Mouse (Mus musculus) gastrocnemius, postnatal 36 days (tissue): Measurements from ENCODE around the gene Fbrsl1. TPM values are rescaled to one million over a fixed set of nuclear protein-coding genes. Genes with fewer than 3 reads are reported as not detected.

Experiments
- DNase-seq, 2 experiments: peaks; one replicate each; pipeline ENCODE4 v3.0.0; 2022
- intact Hi-C: fragments of 180-260 bp; cut with DNase I; formaldehyde crosslinking; loops from one replicate; pipeline ENCODE4 v1.15.1; 2025
- long read RNA-seq, 2 experiments: library from polyadenylated mRNA; stranded (forward); transcript quantifications; one replicate each; pipeline ENCODE4 v2.0.0; 2021
- total RNA-seq, 2 experiments: library from RNA; stranded (reverse); gene quantifications; 2 replicates each; pipeline ENCODE4 v1.2.3; 2021

Gene Fbrsl1
- 10 to 100 TPM; 30.4 to 32.9 TPM for total RNA-seq
- long read RNA-seq, experiment 1, partial matches to known transcripts, result 1 of 6 reads
- long read RNA-seq, experiment 1, other reads (novel, unspliced or antisense), result 1 of 6 reads
- long read RNA-seq, experiment 2, partial matches to known transcripts, result 2 of 6 reads
- long read RNA-seq, experiment 2, other reads (novel, unspliced or antisense), result 3 of 6 reads

DNA sequence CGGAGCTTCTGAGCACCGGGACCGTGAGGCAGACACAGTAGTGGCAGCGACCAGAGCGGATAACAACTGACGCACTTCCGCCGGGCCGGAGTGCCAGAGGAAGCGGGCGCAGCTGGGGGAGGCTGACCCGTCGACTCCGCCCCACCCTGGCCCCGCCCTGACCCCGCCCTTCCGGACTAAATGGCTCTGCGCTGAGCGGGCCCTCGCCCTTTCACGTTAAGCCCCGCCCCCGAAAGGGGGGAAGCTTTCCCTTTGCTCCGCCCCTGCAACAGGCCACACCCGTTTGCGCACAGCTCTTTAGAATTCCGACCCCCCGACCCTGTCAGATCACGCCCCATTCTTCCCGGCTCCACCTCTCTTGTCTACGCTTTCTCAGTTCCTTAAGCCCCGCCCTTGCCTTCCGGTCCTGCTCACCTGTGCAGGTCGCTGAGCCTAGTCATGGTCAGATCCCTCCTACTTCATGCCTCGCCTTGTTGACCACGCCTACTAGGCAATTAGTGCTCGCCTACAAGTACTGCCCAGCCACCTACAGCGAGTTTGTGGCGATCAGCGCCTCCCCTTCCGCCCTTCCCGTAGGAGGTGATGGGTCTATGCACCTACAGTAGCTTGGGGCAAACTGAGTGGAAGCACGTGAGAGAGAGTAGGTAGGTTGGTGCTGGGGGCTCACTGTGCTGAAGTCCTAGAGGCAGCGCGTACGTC lies at the start of gene Fbrsl1:
Gene Fbrsl1, minus strand, starts transcription at position 68 of the 699 bp plus-strand sequence.
- intact Hi-C loops, result no loop called here
- DNase-seq, result peak; percentile 91 to 94

DNA sequence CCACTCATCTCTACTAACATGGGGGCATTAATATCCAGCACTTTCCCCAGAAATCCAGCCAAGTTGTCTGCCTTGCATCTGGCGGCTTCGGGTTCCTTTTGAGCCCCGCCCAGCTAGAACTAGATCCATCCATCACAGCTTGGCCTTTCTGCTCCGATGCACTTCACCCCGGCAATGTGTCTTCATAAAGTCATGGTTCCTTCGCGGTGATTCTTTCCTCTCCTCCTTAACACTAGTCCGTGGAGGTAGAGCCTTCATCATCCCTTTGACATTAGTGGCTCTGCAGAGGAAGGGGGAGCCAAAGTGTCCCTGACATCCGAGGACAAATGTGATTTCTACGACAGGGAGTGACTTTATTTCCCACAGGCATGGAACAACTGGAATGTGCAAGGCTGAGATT lies 49.8 kb upstream of the Fbrsl1 start:
- intact Hi-C loops, result no loop called here
- no peak for DNase-seq

DNA sequence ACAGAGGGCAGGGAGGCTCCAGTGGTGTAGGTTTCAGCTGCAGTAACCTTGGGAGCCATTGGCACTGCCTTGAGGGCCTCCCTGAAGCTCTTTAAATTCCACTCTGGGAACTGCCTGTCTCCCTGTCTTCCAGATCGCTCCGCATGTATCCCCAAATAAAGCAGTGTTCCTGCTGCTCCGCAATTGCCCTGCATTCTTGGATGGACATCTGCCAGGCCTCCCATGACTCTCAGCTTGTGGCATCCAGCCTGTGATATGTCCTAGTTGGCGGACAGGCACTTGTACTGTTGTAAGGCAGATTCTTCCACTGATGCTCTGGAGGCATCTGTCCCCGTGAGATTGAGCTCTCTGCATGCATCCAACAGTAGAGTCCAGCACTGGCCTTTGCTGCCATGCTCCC lies 49.3 kb upstream of the Fbrsl1 start:
- peak in 1 of 2 experiments; percentile 19 for DNase-seq
- intact Hi-C loops, result no loop called here

DNA sequence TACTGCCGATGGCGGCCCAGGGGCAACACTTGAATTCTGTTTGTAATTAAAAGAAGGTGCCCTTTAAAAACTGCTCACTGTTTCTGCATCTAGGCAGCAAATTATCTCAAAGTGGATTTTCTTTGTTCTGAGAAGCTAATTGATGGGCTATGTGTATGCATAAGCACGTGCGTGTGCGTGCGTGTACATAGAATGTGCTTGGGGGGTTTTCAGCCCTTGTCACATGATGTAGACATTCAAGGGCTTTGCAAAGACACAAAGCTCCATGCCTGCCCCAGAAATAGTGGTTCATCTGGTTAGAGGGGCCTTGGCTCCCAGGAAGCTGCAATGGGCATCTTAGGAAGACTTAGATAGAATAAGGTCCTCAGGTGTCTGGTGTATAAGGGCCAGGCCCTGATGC lies 46.7 kb upstream of the Fbrsl1 start:
- DNase-seq, result no peak
- intact Hi-C loops, result no loop called here

DNA sequence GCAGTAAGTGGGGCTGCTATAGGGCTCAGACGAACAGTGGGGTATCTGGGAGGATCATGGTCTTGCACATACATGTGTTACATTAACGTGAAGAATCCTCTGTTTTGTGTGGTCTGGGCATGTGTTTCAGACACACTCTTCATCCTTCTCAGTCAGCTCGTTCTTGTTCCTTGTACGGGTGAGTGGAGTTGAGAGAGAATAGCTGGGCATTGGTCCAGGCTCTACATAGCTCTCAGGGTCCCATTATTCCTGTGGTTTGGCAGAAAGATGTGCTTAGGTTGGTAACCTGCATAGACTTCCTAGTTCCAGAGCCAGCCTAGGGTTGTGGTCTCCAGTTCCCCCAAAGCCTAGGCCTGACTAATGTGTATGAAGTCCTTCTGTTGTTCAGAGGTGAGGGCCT lies 46.1 kb upstream of the Fbrsl1 start:
- no peak for DNase-seq
- intact Hi-C loops, result loop anchor here (1.0 kb wide), 1 partner anchor 142 kb away; no protein-coding TSS in a partner anchor

DNA sequence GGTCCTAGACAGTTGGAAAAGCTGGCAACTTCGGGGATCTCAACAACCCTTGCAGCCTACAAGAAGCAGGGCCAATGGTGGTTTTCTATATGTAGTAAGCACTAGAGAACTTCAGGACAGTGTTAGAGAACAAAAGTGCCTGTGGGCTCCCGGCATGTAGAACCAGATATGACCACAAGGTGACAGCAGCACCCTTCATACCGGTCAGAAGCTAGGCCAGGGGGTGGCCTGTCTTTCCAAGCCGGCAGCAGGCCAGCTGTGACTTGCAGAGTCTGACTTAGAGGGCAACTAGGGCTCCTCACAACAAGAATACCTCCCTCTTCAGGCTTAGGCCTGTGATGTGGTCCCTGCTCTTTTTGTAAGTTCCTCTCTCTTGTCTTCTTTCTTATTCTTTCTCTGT lies 45.5 kb upstream of the Fbrsl1 start:
- DNase-seq, result peak; percentile 51 to 57

DNA sequence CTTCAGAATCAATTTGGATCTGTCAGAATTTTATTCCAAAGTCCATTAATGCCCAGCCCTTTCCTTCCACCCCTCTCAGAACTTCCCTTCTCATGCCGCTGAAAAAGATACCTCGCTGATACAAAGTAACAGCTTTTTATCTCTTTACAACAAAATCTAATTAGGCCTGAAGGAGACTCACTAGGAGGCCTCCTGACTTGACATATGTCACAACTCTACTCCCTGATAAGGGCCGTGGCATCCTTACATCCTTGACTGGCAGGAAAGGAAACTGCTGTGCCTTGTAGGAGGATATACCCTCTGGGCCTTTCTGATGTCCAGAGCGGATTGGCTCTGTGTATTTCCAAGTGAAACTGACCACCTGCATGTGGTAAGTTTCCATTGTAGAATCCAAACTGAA lies 41.3 kb upstream of the Fbrsl1 start:
- intact Hi-C loops, result no loop called here

More for the DNA sequence above, 45.5 kb upstream of the Fbrsl1 start:
- intact Hi-C loops, result loop anchor here (1.0 kb wide), 1 partner anchor 143 kb away; no protein-coding TSS in a partner anchor

DNA sequence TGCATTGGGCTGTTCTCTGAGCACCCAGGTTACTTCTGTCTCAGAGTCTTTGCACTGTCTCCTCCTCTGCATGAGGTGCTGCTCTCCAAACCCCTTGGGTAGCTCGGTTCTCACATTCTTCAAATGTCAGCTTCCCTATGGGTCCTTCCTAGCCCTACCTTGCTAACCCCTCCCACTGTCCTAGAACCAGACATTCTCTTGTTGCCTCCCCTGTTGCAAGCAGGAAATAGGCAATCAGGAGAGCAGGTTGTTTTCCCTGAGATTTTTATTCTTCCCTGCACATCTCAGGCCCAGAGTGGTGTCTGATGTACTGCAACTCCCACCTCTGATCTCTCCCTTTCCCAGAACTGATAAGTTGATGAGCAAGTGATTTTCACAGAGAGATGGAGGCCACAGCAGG lies 39.6 kb upstream of the Fbrsl1 start:
- intact Hi-C loops, result no loop called here
- DNase-seq, result no peak

More for the DNA sequence above, 41.3 kb upstream of the Fbrsl1 start:
- DNase-seq, result no peak

DNA sequence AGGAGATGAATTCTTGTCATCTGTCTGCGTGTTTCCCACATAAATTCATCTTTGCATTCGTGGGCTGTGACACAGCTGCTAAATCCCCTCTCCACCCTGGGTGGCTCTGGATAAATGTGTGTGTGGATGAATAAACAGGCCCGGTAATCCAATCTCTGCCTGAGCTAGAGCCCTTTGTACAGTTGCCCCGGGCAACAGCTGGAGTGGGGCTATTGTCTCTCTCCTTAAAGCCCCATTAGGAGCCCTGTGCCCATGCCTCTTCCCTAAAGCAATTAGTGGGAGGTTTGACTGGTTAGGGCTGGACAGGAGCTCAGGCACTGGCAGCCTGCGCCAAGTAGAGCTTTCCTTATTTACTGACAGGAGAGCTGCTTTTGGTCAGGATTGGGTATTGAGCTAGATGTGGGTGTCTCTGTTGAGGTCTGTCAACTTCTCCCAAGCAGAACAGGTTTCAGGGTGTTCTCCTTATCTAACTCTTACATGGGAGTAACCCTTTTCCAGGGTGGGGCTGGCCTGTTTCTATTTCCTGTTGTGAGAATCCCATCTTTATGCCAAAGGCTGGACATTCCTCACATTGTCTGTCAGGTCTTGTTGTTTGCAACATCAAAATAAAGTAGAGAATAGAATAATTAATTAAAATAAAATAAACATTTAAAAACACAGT lies 38.5 kb upstream of the Fbrsl1 start:
- intact Hi-C loops, result no loop called here
- no peak for DNase-seq

DNA sequence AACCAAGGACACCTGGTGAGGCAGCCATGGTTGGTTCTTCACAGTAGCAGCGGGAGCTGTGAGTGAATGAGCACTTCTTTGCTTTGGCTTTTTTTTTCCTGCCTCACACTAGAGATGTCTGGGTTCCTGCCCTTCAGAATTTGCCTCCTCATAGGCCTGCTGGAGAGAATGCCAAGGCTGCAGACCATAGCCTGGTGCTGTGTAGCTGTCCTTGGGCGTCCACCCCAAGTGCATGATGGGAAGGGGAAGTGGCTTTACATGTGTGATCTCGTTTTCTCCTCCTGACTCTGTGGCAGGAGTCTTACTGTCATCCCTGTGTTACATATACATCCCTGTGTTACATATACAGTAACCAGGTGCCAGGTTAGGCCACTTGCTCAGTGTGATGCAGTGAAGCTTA lies 36.4 kb upstream of the Fbrsl1 start:
- no peak for DNase-seq
- intact Hi-C loops, result no loop called here

DNA sequence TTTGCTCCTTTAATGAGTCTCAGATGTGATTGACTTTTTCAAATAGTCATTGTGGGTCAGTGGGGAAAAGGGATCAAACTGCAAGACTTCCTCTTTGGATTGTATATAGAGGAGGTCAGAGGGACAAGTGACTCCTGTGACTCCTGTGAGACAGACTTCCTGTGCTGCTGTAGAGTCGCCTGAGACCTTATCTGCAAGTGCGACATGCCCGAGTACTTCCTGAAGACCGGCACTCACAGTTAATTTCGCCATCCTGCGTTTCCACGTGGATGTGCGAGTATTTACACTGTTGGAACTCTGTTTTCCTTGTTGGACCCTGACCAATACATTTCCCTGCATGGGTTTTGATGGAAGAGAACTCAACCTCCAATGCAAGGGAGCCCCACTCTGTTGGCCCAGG lies 30.9 kb upstream of the Fbrsl1 start:
- no peak for DNase-seq
- intact Hi-C loops, result no loop called here

DNA sequence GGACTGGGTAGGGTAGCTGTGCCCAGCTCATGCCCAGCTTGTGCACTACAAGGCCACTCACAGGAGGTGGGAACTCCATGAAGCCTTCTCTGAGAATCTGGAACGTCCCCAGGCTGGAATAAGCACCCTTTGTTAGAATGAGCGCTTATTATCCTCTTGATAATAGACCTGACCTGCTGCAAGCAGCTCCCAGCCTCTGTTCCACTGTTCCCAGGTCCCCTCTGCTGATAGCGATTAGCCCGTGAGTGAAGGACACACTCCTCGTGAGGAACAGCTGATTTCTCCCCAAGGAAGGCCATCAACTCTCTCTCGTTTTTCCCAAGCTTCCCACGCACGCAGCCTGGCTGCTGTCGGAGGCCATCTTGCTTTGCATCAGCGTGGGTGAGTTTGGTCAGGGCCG lies 25.9 kb upstream of the Fbrsl1 start:
- intact Hi-C loops, result no loop called here
- DNase-seq, result no peak

DNA sequence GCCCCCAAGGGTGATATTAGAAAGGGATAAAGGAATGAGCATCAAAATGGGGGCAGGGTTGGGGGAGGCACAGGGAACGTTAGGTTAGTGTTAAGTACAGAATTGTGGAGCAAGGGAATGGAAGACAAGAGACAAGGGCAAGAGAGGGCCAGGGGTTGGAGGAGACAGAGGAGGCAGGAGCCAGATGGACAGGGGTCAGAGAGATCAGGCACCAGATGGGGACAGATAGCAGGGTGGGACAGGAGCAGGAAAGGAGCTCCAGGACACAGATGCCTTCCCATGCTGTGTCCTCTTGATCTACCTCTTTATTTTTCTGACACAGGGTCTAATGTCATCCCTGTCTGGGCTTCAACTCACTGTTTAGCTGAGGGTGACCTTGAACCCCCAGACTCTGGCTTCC lies 24.5 kb upstream of the Fbrsl1 start:
- no peak for DNase-seq
- intact Hi-C loops, result no loop called here

DNA sequence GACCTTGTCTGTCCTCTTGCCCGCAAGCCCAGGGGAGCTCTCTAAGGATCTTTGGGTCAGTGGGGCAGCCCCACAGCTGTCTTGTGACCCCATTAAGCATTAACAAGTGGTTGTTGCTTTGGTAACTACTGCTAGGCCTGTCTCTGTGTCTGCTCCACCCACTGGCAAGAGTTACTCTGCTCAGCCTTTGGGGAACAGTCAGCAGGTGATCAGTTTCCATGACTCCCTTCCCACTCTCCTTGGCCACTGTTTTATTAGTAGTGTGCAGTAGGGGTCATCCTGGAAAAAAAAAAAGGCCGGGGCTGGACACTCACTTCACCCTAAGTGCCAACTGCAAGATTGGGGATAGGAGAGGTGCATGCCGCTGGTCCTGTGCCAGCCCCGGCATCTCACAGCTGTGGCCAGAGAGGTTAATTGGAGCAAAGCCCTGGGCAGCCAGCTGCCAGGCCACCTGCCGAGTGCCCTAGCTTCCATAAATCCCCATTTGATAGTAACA lies 23.7 kb upstream of the Fbrsl1 start:
- no peak for DNase-seq

DNA sequence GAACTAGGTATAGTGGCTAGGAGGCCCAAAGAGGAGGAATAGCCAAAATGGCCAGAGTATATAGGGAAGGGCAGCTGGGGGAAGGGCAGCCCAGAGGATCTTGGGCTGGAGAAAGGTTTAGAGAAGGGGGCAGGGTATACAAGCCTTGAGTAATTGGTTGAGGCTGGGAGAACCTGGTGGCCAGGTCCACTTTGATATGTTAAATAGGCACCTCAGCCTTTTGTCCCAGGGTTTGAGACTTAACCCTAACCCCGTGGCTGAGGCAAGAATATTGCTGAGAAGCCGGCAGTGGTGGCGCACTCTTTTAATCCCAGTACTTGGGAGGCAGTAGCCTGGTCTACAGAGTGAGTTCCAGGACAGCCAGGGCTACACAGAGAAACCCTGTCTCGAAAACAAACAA lies 23.0 kb upstream of the Fbrsl1 start:
- intact Hi-C loops, result no loop called here
- no peak for DNase-seq

More for the DNA sequence above, 23.7 kb upstream of the Fbrsl1 start:
- intact Hi-C loops, result no loop called here

DNA sequence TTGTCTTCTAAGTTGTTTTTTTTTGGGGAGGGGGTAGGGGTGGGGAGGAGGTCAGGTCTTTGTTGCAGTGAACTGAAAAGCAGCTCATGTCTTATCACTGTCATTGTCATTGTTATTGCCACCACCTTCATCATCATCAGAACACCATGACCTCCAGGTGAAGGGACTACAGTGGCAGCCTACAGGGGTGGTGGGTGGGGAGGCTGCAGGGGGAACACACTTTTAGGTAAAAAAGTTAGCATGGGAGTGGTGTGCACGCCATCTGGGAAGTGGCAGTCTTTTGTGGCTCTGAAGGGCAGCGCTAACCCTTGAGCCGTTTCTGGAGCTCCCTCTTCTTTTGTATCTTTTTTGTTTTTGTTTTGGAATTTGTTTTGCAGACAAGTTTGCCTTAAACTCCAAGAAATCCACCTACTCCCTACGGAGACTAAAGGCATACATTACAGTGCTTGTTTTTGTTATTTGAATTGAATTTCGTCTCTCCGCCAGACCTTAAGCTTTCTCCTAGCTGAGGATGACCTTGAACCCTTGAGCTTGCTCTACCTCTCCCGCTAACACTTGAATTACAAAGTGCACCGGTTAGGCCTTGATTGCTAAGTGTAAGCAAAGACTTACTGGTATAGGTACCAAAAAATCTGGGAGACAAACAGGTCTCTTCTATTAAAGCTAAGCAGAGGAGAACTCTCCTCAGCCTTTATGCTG lies 21.1 kb upstream of the Fbrsl1 start:
- intact Hi-C loops, result no loop called here
- DNase-seq, result no peak

DNA sequence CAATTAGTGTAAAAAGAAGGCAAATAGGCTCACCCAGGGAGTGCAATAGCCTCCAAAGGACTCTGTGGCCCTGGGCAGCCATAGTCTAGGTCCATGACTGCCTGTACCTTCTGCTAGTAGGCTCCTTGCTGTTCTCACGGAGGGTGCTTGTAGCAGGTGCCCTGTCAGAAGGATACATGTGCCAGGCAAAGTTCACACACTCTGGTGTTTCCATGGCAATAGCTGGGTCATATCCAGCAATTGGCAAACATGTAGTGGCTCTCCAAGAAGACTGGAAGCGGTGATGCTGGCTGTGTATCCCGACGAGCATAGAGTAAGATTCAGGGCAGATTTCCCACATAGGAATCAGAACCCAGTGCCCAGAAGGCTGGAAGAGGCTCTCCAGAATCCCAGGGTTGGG lies 20.0 kb upstream of the Fbrsl1 start:
- intact Hi-C loops, result no loop called here
- no peak for DNase-seq

DNA sequence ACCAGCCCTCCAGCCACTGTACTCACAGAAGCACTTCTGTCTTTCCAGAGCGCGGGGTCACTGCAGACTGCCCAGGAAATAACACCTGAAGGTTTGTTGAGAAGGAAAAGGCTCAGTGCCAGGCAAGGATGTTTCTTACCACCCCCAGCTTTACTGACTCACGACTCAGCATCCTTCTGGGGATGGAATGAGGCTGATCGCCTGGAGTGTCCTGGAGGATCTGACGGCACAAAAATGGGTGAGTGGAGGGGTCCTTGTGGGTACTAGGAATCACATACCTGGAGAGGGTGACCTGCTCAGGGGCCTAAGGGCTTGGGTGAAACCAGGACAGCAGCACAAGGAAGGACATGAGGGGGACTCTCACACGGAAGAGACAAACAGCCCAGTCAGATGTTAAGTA lies 19.4 kb upstream of the Fbrsl1 start:
- no peak for DNase-seq
- intact Hi-C loops, result no loop called here

DNA sequence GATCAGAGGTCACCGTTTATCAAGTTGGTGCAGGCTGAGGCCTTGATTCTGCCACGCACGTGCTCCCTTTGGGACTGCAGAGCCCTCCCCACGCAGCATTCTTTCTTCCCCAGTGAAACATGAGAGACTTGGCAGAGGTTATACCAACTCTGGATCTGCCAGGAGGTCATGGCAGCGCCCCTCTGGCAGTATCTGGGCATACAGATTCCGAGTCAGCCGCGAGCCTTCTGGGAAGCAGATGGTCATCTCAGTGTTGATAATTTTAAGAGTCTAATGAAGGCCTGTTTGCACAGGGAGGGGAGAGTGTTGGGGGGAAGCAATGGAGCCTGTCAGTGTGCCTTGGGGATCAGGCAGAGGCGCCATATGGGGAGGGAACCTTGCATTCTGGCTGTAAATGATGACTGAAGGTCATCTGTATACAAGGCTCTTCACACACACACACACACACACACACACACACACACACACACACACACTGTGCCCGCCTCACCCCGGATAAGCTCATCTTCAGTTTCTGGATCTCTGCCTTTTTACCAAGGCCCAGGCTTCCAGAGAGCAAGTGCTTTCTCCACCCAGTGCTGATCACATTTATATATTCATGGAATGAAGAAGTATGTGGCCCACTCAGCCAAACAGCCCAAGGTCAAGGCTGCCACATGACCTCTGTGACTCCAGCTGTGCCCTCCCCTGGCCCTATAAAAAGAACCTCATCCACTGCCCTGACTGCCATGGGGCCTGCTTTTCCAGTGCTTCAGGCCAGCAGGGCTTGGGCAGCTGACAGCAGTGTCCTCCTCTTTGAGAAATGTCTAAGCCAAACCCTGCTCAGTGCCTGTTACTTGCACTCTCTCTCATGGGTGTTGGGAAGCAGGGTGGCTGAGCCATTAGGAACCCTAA lies 18.5 kb upstream of the Fbrsl1 start:
- DNase-seq, result no peak
- intact Hi-C loops, result no loop called here

DNA sequence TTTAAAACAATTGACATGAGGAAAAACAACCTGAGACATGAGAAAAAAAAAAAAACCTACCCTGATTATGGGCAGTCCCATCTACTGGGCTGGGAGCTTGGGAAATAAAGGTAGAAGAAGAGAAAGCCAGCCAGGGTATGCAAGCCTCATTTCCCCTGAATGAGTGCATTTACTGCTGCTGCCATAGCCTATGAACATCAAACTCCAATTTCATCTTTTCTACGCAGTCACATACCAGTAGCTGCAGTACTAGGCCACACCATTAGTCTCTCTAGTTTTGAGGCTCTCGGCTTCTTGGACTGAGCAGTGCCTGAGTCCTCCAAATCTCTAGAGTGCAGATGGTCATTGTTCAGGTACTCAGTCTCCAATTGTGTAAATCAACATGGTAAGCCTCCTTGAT lies 14.3 kb upstream of the Fbrsl1 start:
- intact Hi-C loops, result no loop called here
- no peak for DNase-seq
